Mouse (Mus musculus): Measurements from ENCODE around the gene Chpf2. TPM values are rescaled to one million over a fixed set of nuclear protein-coding genes. Genes with fewer than 3 reads are reported as not detected.

Gene Chpf2
- polyA plus RNA-seq, 1 experiment = 25.7 TPM

DNA sequence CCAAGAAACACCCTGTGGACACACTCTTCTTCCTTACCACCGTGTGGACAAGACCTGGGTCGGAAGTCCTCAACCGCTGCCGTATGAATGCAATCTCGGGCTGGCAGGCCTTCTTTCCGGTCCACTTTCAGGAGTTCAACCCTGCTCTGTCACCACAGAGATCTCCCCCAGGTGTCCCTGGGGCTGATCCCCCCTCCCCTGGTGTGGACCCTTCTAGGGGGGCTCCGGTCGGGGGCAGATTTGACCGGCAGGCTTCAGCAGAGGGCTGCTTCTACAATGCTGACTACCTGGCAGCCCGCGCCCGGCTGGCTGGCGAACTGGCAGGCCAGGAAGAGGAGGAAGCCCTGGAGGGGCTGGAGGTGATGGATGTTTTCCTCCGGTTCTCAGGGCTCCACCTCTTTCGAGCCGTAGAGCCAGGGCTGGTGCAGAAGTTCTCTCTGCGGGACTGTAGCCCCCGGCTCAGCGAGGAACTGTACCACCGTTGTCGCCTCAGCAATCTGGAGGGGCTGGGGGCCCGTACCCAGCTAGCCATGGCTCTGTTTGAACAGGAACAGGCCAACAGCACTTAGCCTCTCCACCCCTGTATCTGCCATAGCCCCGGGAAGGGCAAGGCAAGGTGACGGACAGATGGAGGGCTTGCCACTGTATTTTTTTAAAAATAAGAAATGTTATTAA lies 5.4 kb downstream of the Chpf2 start:
- H3K4me1 ChIP-seq (ENCODE audit: control insufficient read depth, insufficient read depth, insufficient read length, low read length) = peaks cover 14% of the 10 kb centered on the region

DNA sequence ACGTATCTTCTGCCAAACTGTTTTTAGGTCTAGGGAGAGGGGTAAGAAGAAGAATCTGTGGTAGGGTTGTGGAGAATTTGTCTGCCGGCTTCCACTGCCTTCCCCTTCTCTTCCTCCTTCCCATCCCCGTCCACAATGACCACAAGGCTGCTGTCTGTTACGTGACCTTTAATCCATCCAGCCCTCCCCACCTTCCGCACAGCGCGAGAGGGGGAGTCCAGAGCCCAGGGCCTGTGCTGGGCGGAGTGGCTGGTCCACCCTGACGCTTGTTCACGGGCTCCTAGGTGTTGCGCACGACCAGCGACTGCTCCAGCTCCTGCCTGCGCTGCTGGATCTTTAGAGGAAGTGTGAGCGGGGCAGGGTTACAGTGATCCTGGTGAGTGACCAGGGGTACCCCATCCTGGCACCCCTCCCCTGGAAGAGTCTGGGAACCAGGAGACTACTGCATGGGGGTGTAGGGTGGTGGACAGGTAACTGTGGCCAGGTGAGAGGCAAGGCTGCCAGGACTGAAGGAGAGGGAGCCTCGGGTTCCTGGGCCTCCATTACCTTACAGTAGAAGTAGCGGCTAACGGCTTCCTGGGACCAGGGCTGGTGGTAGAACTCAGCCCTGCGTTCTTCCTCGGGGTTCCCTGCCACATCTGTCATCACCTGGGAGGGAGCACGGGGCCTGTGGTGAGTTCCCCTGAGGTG lies 6.1 kb downstream of the Chpf2 start:
- Histone ChIP-seq H3K4me3 (ENCODE audit: low read depth, low read length) (no peak overlapping the region), H3K36me3 (ENCODE audit: control insufficient read depth, insufficient read depth, low read length) (peaks cover 11% of the 10 kb centered on the region; the same call in 1 of the 2 replicates)
- 77% methylated on average over 21 of the region's 21 CpGs for WGBS

More for the DNA sequence above, 5.4 kb downstream of the Chpf2 start:
- H3K4me3 ChIP-seq (ENCODE audit: low read depth, low read length) = peak overlapping the region; percentile 48
- H3K27ac ChIP-seq (ENCODE audit: insufficient read depth, low read depth, low read length) = no peak overlapping the region
- 70% methylated on average over 24 of the region's 24 CpGs for WGBS
- no peak for TF ChIP-seq POLR2A (IDR thresholded peaks at IDR 0.05; ENCODE audit: low read depth, low read length)
- TF ChIP-seq CTCF (IDR thresholded peaks at IDR 0.05; ENCODE audit: extremely low read depth, insufficient read length, insufficient replicate concordance, low read depth, low read length) = no peak
- no peaks in the 10 kb centered on the region for H3K27me3 ChIP-seq (ENCODE audit: control insufficient read depth, insufficient read depth, low read length)
- H3K36me3 ChIP-seq (ENCODE audit: control insufficient read depth, insufficient read depth, low read length) = peaks cover 11% of the 10 kb centered on the region; the same call in 1 of the 2 replicates

DNA sequence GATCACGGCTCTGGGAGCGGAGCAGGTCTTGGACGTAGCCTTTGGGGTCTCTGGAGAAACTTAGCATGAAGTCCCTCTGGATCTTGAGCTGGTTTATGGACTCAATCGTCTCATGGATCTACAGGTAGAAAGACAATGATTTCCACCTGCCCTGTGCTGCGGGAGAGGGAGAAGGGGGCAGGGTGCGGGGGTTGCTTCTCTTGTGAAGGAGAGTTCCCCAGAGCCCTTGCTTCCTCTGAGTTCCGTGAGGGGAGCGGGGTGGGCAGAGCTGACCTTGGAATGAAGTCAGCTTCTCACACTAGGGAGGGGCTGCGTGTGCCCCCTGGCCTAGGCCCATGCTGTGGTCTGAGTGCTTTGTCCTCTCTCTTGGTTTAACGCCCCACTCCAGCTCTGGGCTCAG lies 6.7 kb downstream of the Chpf2 start:
- no peak for TF ChIP-seq POLR2A (IDR thresholded peaks at IDR 0.05; ENCODE audit: low read depth, low read length)
- no peak for TF ChIP-seq CTCF (IDR thresholded peaks at IDR 0.05; ENCODE audit: extremely low read depth, insufficient read length, insufficient replicate concordance, low read depth, low read length)
- WGBS = 87% methylated on average over 10 of the region's 10 CpGs
- H3K27me3 ChIP-seq (ENCODE audit: control insufficient read depth, insufficient read depth, low read length) = peaks cover under 1% of the 10 kb centered on the region; the same call in 1 of the 2 replicates
- H3K4me1 ChIP-seq (ENCODE audit: control insufficient read depth, insufficient read depth, insufficient read length, low read length) = peaks cover 8% of the 10 kb centered on the region
- peaks cover 11% of the 10 kb centered on the region; the same call in 1 of the 2 replicates for H3K36me3 ChIP-seq (ENCODE audit: control insufficient read depth, insufficient read depth, low read length)
- no peak overlapping the region for H3K4me3 ChIP-seq (ENCODE audit: low read depth, low read length)
- H3K27ac ChIP-seq (ENCODE audit: insufficient read depth, low read depth, low read length) = no peak overlapping the region

More for the DNA sequence above, 6.1 kb downstream of the Chpf2 start:
- no peaks in the 10 kb centered on the region for H3K27me3 ChIP-seq (ENCODE audit: control insufficient read depth, insufficient read depth, low read length)
- H3K4me1 ChIP-seq (ENCODE audit: control insufficient read depth, insufficient read depth, insufficient read length, low read length) = peaks cover 12% of the 10 kb centered on the region
- H3K27ac ChIP-seq (ENCODE audit: insufficient read depth, low read depth, low read length) = no peak overlapping the region
- TF ChIP-seq CTCF (IDR thresholded peaks at IDR 0.05; ENCODE audit: extremely low read depth, insufficient read length, insufficient replicate concordance, low read depth, low read length) (no peak), POLR2A (IDR thresholded peaks at IDR 0.05; ENCODE audit: low read depth, low read length) (no peak)

DNA sequence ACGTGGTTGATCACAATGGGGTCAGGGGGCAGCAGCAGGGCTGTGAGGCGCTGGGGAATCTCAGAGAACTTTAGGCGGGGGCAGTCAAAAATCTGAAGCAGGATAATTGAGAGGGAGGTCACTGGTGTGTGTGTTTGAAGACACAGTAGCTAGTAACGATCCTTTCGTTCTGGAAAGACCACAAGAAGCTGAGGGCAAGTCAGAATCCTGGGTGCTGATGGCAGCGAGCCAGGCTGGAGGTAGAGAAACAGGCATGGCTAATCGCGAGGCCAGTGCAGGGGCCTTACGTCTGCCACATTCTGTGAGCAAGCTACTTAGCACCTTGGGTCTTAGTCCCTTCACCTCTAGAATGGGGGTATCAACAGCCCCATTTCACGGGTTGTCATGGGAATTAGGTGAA lies 7.4 kb downstream of the Chpf2 start:
- no peak overlapping the region for H3K27ac ChIP-seq (ENCODE audit: insufficient read depth, low read depth, low read length)
- WGBS = 78% methylated on average over 10 of the region's 10 CpGs
- peaks cover 11% of the 10 kb centered on the region for H3K4me1 ChIP-seq (ENCODE audit: control insufficient read depth, insufficient read depth, insufficient read length, low read length)
- TF ChIP-seq POLR2A (IDR thresholded peaks at IDR 0.05; ENCODE audit: low read depth, low read length) = no peak
- no peak for TF ChIP-seq CTCF (IDR thresholded peaks at IDR 0.05; ENCODE audit: extremely low read depth, insufficient read length, insufficient replicate concordance, low read depth, low read length)
- H3K4me3 ChIP-seq (ENCODE audit: low read depth, low read length) = no peak overlapping the region
- H3K36me3 ChIP-seq (ENCODE audit: control insufficient read depth, insufficient read depth, low read length) = peaks cover 11% of the 10 kb centered on the region; the same call in 1 of the 2 replicates
- H3K27me3 ChIP-seq (ENCODE audit: control insufficient read depth, insufficient read depth, low read length) = peaks cover 7% of the 10 kb centered on the region; the same call in 1 of the 2 replicates

DNA sequence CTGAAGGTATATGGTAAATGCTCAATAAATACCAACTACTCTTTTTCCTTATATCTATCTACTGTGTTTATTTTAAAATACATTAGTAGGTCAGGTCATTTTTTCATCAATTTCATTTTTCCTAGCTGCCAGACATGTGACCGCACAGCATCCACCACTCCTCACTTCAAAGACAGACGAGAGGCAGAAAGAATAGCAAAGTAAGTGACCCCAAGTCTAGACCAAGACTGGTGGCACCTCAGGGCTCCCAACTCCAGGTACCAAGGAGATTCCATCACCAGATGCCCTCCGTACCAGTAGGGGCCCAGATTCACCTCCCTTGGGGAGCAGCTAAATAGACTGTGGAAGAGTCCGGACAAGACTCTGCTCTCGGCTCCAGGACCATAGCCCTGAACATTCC lies 7.8 kb downstream of the Chpf2 start:
- peaks cover 11% of the 10 kb centered on the region; the same call in 1 of the 2 replicates for H3K36me3 ChIP-seq (ENCODE audit: control insufficient read depth, insufficient read depth, low read length)
- WGBS = 95% methylated on average over 5 of the region's 5 CpGs

DNA sequence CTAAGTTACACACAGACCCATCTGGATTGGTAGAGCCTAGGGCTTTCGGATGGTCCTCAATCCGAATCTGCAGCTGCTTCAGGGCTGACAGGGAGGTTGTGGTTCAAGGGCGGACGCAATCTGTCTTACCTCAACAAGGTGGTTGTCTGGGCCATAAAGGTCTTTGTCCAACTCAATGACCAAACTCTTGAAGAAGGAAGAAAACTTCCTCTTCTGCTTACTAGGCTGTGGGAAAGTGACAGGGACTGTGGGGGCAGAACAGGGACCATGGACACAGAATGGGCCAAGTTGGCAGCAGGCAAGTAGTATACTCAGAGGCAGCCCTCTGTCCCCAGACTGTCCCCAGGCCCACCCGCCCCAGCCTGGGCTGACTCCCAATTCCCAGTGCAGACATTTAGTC lies 8.7 kb downstream of the Chpf2 start:
- 89% methylated on average over 5 of the region's 5 CpGs for WGBS
- peaks cover 11% of the 10 kb centered on the region; the same call in 1 of the 2 replicates for H3K36me3 ChIP-seq (ENCODE audit: control insufficient read depth, insufficient read depth, low read length)
- no peak overlapping the region for H3K4me3 ChIP-seq (ENCODE audit: low read depth, low read length)
- H3K27ac ChIP-seq (ENCODE audit: insufficient read depth, low read depth, low read length) = no peak overlapping the region
- TF ChIP-seq CTCF (IDR thresholded peaks at IDR 0.05; ENCODE audit: extremely low read depth, insufficient read length, insufficient replicate concordance, low read depth, low read length) (no peak), POLR2A (IDR thresholded peaks at IDR 0.05; ENCODE audit: low read depth, low read length) (no peak)
- peaks cover 10% of the 10 kb centered on the region for H3K27me3 ChIP-seq (ENCODE audit: control insufficient read depth, insufficient read depth, low read length)
- peaks cover 11% of the 10 kb centered on the region for H3K4me1 ChIP-seq (ENCODE audit: control insufficient read depth, insufficient read depth, insufficient read length, low read length)

More for the DNA sequence above, 7.8 kb downstream of the Chpf2 start:
- Histone ChIP-seq H3K27ac (ENCODE audit: insufficient read depth, low read depth, low read length) (no peak overlapping the region), H3K27me3 (ENCODE audit: control insufficient read depth, insufficient read depth, low read length) (peaks cover 10% of the 10 kb centered on the region), H3K4me3 (ENCODE audit: low read depth, low read length) (no peak overlapping the region), H3K4me1 (ENCODE audit: control insufficient read depth, insufficient read depth, insufficient read length, low read length) (peaks cover 11% of the 10 kb centered on the region)
- TF ChIP-seq POLR2A (IDR thresholded peaks at IDR 0.05; ENCODE audit: low read depth, low read length) = no peak
- TF ChIP-seq CTCF (IDR thresholded peaks at IDR 0.05; ENCODE audit: extremely low read depth, insufficient read length, insufficient replicate concordance, low read depth, low read length) = no peak

DNA sequence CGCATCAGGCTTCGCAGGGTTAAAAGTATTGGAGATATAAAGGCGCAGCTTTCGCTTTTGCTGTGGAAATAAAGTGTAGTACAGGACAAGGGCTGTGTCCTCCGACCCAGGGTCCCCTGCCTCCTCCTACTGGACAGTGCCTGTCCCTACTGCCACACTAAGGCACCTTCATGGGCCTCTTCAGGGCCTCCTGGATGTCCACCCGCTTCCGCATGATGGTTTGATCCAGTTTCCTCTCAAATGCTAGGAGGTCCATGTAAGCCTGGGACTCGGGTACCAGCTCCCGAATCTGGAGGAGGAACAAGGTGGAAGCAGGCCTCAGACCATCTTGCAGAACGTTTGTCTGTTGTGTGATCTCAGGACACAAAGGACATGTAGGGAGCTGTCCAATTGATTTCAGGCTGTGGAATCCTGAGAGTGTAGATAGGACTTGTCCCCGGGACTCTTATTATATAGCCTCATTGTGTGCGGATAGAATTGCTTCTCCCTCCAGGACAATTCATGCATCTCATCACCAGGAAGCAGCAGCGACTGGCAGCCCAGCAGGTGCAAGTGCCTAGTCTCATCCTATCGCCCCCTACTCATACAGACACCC lies 9.3 kb downstream of the Chpf2 start:
- no peak overlapping the region for H3K4me3 ChIP-seq (ENCODE audit: low read depth, low read length)
- no peak overlapping the region for H3K27ac ChIP-seq (ENCODE audit: insufficient read depth, low read depth, low read length)
- H3K36me3 ChIP-seq (ENCODE audit: control insufficient read depth, insufficient read depth, low read length) = peaks cover 11% of the 10 kb centered on the region; the same call in 1 of the 2 replicates
- peaks cover 11% of the 10 kb centered on the region for H3K4me1 ChIP-seq (ENCODE audit: control insufficient read depth, insufficient read depth, insufficient read length, low read length)
- 76% methylated on average over 14 of the region's 14 CpGs for WGBS
- H3K27me3 ChIP-seq (ENCODE audit: control insufficient read depth, insufficient read depth, low read length) = peaks cover 10% of the 10 kb centered on the region
- no peak for TF ChIP-seq CTCF (IDR thresholded peaks at IDR 0.05; ENCODE audit: extremely low read depth, insufficient read length, insufficient replicate concordance, low read depth, low read length)
- TF ChIP-seq POLR2A (IDR thresholded peaks at IDR 0.05; ENCODE audit: low read depth, low read length) = no peak
